Mouse (Mus musculus) heart, embryonic 10.5 days (tissue): Measurements from ENCODE around the gene Ston2. TPM values are rescaled to one million over a fixed set of nuclear protein-coding genes. Genes with fewer than 3 reads are reported as not detected.
A peak's percentile ranks its signal among the peaks of the same experiment; 100 is the strongest.

Source experiments
- DNase-seq: peaks from one replicate; pipeline ENCODE4 v3.0.0-alpha.2; 2017; ENCODE audit warnings: low spot score
- H3K27ac ChIP-seq: fragments of 300-500 bp; sonication (generic); 2 replicates; pipeline ENCODE4 v1.5.1; 2016; ENCODE audit warnings: mild to moderate bottlenecking
- H3K27me3 ChIP-seq: fragments of 300-500 bp; sonication (generic); 2 replicates; pipeline ENCODE4 v1.6.1; 2016; ENCODE audit warnings: mild to moderate bottlenecking; ENCODE audit not compliant: poor library complexity, insufficient read depth, severe bottlenecking
- H3K36me3 ChIP-seq: fragments of 300-500 bp; sonication (generic); 2 replicates; pipeline ENCODE4 v1.6.1; 2016; ENCODE audit warnings: mild to moderate bottlenecking, moderate library complexity
- H3K4me1 ChIP-seq: fragments of 300-500 bp; sonication (generic); 2 replicates; pipeline ENCODE4 v1.6.1; 2016; ENCODE audit warnings: mild to moderate bottlenecking
- H3K4me3 ChIP-seq: fragments of 300-500 bp; sonication (generic); 2 replicates; pipeline ENCODE4 v1.5.1; 2016; ENCODE audit warnings: mild to moderate bottlenecking, moderate library complexity
- H3K9me3 ChIP-seq: fragments of 300-500 bp; sonication (generic); 2 replicates; pipeline ENCODE4 v1.6.1; 2016; ENCODE audit warnings: mild to moderate bottlenecking, moderate library complexity
- WGBS: fragments of 180-500 bp; shearing (Covaris S2); methylation state at CpG from one replicate; pipeline ENCODE4 v1.1.7; 2016; 5-methylcytosine and 5-hydroxymethylcytosine counted together
- polyA plus RNA-seq: library from polyadenylated mRNA; unstranded; fragments of >200 nt; fragmentation: Nextera tagmentation; extraction: Ambion mirVana; gene quantifications from 2 replicates; pipeline ENCODE4 v1.2.1, GENCODE M21; 2016

The Ston2 gene
- polyA plus RNA-seq, 1 experiment from 2014 or later, result 8.6 TPM

- peaks cover 14% of the 10 kb centered on the region for H3K4me1 ChIP-seq
- H3K27ac ChIP-seq, result no peak overlapping the region
- H3K27me3 ChIP-seq, result peaks cover 47% of the 10 kb centered on the region
- 77% methylated on average over 3 of the region's 3 CpGs for WGBS
- no peak for DNase-seq
- H3K36me3 ChIP-seq, result no peaks in the 10 kb centered on the region
- no peak overlapping the region for H3K4me3 ChIP-seq
- H3K9me3 ChIP-seq, result no peaks in the 10 kb centered on the region
Measured at GRCm38 (mm10) chr12:91780531-91780930, 7.7 kb downstream of the Ston2 start.

- WGBS, result under 1% methylated on average over 34 of the region's 35 CpGs
- H3K4me3 ChIP-seq, result peak overlapping the region; percentile 81
- peaks cover 14% of the 10 kb centered on the region for H3K4me1 ChIP-seq
- no peaks in the 10 kb centered on the region for H3K36me3 ChIP-seq
- H3K9me3 ChIP-seq, result no peaks in the 10 kb centered on the region
- peaks cover 56% of the 10 kb centered on the region for H3K27me3 ChIP-seq
- peak overlapping the region; percentile 79 for H3K27ac ChIP-seq
- DNase-seq, result peak; percentile 87
Measured at GRCm38 (mm10) chr12:91779004-91779365, 9.2 kb downstream of the Ston2 start.

- Histone ChIP-seq H3K36me3 (no peaks in the 10 kb centered on the region), H3K27ac (peak overlapping the region; percentile 79), H3K4me1 (peaks cover 14% of the 10 kb centered on the region), H3K9me3 (no peaks in the 10 kb centered on the region), H3K27me3 (peaks cover 60% of the 10 kb centered on the region), H3K4me3 (peak overlapping the region; percentile 81)
- peak; percentile 71 for DNase-seq
- WGBS, result 1% methylated on average over 51 of the region's 51 CpGs
Measured at GRCm38 (mm10) chr12:91778211-91779003, 9.8 kb downstream of the Ston2 start.

- Histone ChIP-seq H3K9me3 (no peaks in the 10 kb centered on the region), H3K27ac (no peak overlapping the region), H3K27me3 (peaks cover 64% of the 10 kb centered on the region), H3K4me1 (peaks cover 14% of the 10 kb centered on the region), H3K4me3 (no peak overlapping the region), H3K36me3 (no peaks in the 10 kb centered on the region)
- DNase-seq, result no peak
- 61% methylated on average over 5 of the region's 5 CpGs for WGBS
Measured at GRCm38 (mm10) chr12:91776342-91776741, 11.8 kb downstream of the Ston2 start.

- H3K4me3 ChIP-seq, result no peak overlapping the region
- H3K27me3 ChIP-seq, result peaks cover 69% of the 10 kb centered on the region
- no peaks in the 10 kb centered on the region for H3K9me3 ChIP-seq
- DNase-seq, result no peak
- peaks cover 14% of the 10 kb centered on the region for H3K4me1 ChIP-seq
- WGBS, result 77% methylated on average over 8 of the region's 8 CpGs
- no peak overlapping the region for H3K27ac ChIP-seq
- H3K36me3 ChIP-seq, result no peaks in the 10 kb centered on the region
Measured at GRCm38 (mm10) chr12:91774811-91775284, 13.3 kb downstream of the Ston2 start.

- DNase-seq, result no peak
- 85% methylated on average over 2 of the region's 2 CpGs for WGBS
- H3K4me1 ChIP-seq, result peaks cover 32% of the 10 kb centered on the region
- H3K36me3 ChIP-seq, result no peaks in the 10 kb centered on the region
- no peak overlapping the region for H3K4me3 ChIP-seq
- no peak overlapping the region for H3K27ac ChIP-seq
- no peaks in the 10 kb centered on the region for H3K9me3 ChIP-seq
- H3K27me3 ChIP-seq, result peaks cover 41% of the 10 kb centered on the region
Measured at GRCm38 (mm10) chr12:91768871-91769270, 19.3 kb downstream of the Ston2 start.

GRCm38 (mm10) chr12:91768176-91768575 is 20.0 kb downstream of the Ston2 start:
- Histone ChIP-seq H3K27ac (no peak overlapping the region), H3K4me3 (no peak overlapping the region), H3K36me3 (no peaks in the 10 kb centered on the region), H3K9me3 (no peaks in the 10 kb centered on the region), H3K4me1 (peaks cover 32% of the 10 kb centered on the region), H3K27me3 (peaks cover 43% of the 10 kb centered on the region)
- 86% methylated on average over 6 of the region's 6 CpGs for WGBS
- no peak for DNase-seq

GRCm38 (mm10) chr12:91766338-91767107 is 21.7 kb downstream of the Ston2 start:
- 44% methylated on average over 14 of the region's 14 CpGs for WGBS
- DNase-seq, result peak; percentile 89
- H3K4me3 ChIP-seq, result peak overlapping the region; percentile 9; the same call in 1 of the 2 replicates

GRCm38 (mm10) chr12:91765504-91765903 is 22.7 kb downstream of the Ston2 start:
- no peaks in the 10 kb centered on the region for H3K9me3 ChIP-seq
- DNase-seq, result no peak
- H3K4me3 ChIP-seq, result no peak overlapping the region
- no peaks in the 10 kb centered on the region for H3K36me3 ChIP-seq
- H3K27me3 ChIP-seq, result peaks cover 39% of the 10 kb centered on the region
- H3K4me1 ChIP-seq, result peaks cover 37% of the 10 kb centered on the region
- WGBS, result 76% methylated on average over 13 of the region's 13 CpGs
- H3K27ac ChIP-seq, result no peak overlapping the region

More at GRCm38 (mm10) chr12:91766338-91767107, 21.7 kb downstream of the Ston2 start:
- Histone ChIP-seq H3K27me3 (peaks cover 49% of the 10 kb centered on the region), H3K4me1 (peaks cover 37% of the 10 kb centered on the region), H3K9me3 (no peaks in the 10 kb centered on the region), H3K36me3 (no peaks in the 10 kb centered on the region), H3K27ac (no peak overlapping the region)

GRCm38 (mm10) chr12:91765054-91765453 is 23.1 kb downstream of the Ston2 start:
- peaks cover 36% of the 10 kb centered on the region for H3K27me3 ChIP-seq
- H3K36me3 ChIP-seq, result no peaks in the 10 kb centered on the region
- no peak overlapping the region for H3K4me3 ChIP-seq
- peak; percentile 48 for DNase-seq
- no peaks in the 10 kb centered on the region for H3K9me3 ChIP-seq
- 23% methylated on average over 2 of the region's 2 CpGs for WGBS
- no peak overlapping the region for H3K27ac ChIP-seq
- peaks cover 37% of the 10 kb centered on the region for H3K4me1 ChIP-seq

- H3K27me3 ChIP-seq, result peaks cover 36% of the 10 kb centered on the region
- H3K36me3 ChIP-seq, result no peaks in the 10 kb centered on the region
- no peak overlapping the region; the same call in 1 of the 2 replicates for H3K27ac ChIP-seq
- no peak overlapping the region for H3K4me3 ChIP-seq
- H3K9me3 ChIP-seq, result no peaks in the 10 kb centered on the region
- no peak for DNase-seq
- WGBS, result 74% methylated on average over 2 of the region's 2 CpGs
- H3K4me1 ChIP-seq, result peaks cover 34% of the 10 kb centered on the region
Measured at GRCm38 (mm10) chr12:91764471-91764870, 23.7 kb downstream of the Ston2 start.

- H3K36me3 ChIP-seq, result no peaks in the 10 kb centered on the region
- DNase-seq, result no peak
- H3K27me3 ChIP-seq, result peaks cover 13% of the 10 kb centered on the region
- H3K27ac ChIP-seq, result no peak overlapping the region
- H3K9me3 ChIP-seq, result no peaks in the 10 kb centered on the region
- peaks cover 32% of the 10 kb centered on the region for H3K4me1 ChIP-seq
- H3K4me3 ChIP-seq, result no peak overlapping the region
- 85% methylated on average over 3 of the region's 3 CpGs for WGBS
Measured at GRCm38 (mm10) chr12:91759836-91760235, 28.4 kb downstream of the Ston2 start.
